ENCODE assay signal across 9 mouse cellular contexts in genomic region chr11:55405601-55406469, GRCm38 (mm10). TPM values are rescaled to one million over a fixed set of nuclear protein-coding genes. Genes with fewer than 3 reads are reported as not detected.
DNase-seq lines count a peak whose midpoint lies in the region; ATAC-seq and TF ChIP-seq lines count a peak whose summit lies in the region.
"Had no signal": no experiment of that assay in that cellular context is flagged by ENCODE, and none has a peak within 500 bp of the region (broad histone marks: within the 10 kb centered on the region; RNA-seq: fewer than 3 reads in every experiment).

No protein-coding gene starts in this region.

- no peaks in the 10 kb centered on the region for H3K4me1 ChIP-seq in forebrain, postnatal 0 days (ENCODE audit: insufficient read depth)
- H3K4me1 ChIP-seq in forebrain, embryonic 15.5 days = no peaks in the 10 kb centered on the region
- no peaks in the 10 kb centered on the region for H3K4me1 ChIP-seq in liver, embryonic 15.5 days (replicated peaks)

- H3K4me2 ChIP-seq in forebrain, postnatal 0 days (ENCODE audit: low read depth) = no peak overlapping the region
- no peak overlapping the region for H3K4me2 ChIP-seq in forebrain, embryonic 15.5 days (replicated peaks)
- no peak overlapping the region for H3K4me2 ChIP-seq in liver, embryonic 15.5 days

- no peaks in the 10 kb centered on the region for H3K36me3 ChIP-seq in forebrain, postnatal 0 days (ENCODE audit: insufficient read depth)
- H3K36me3 ChIP-seq in forebrain, embryonic 15.5 days = no peaks in the 10 kb centered on the region
- peaks cover 5% of the 10 kb centered on the region; the same call in 1 of the 2 replicates for H3K36me3 ChIP-seq in liver, embryonic 15.5 days (replicated peaks)

- no peaks in the 10 kb centered on the region for H3K27me3 ChIP-seq in forebrain, postnatal 0 days (ENCODE audit: insufficient read depth, low read length)
- no peaks in the 10 kb centered on the region for H3K27me3 ChIP-seq in forebrain, embryonic 15.5 days
- H3K27me3 ChIP-seq in liver, embryonic 15.5 days = no peaks in the 10 kb centered on the region

- no peak for TF ChIP-seq CTCF in forebrain, postnatal 0 days (IDR thresholded peaks at IDR 0.05; ENCODE audit: low read depth)

- no peak for ATAC-seq in forebrain, postnatal 0 days
- no peak for ATAC-seq in forebrain, embryonic 15.5 days (replicated peaks)
- 0 out of 2 replicates have a peak, but pooled peaks have one; percentile 28 for ATAC-seq in liver, embryonic 15.5 days (ENCODE audit: insufficient read depth)
- ATAC-seq in megakaryocyte-erythroid progenitor cell, adult 5-6 weeks (replicated peaks; ENCODE audit: low FRiP score, low TSS enrichment, poor library complexity, severe bottlenecking) = no peak

- no peak overlapping the region for H3K9ac ChIP-seq in forebrain, postnatal 0 days
- H3K9ac ChIP-seq in forebrain, embryonic 15.5 days (replicated peaks) = no peak overlapping the region
- no peak overlapping the region for H3K9ac ChIP-seq in liver, embryonic 15.5 days

- 82% methylated on average over 8 of the region's 8 CpGs for WGBS in forebrain, postnatal 0 days
- 85% methylated on average over 8 of the region's 8 CpGs for WGBS in forebrain, embryonic 15.5 days
- 37% methylated on average over 8 of the region's 8 CpGs for WGBS in liver, embryonic 15.5 days (ENCODE audit: insufficient replicate concordance)

- H3K27ac ChIP-seq in forebrain, postnatal 0 days (ENCODE audit: low read depth, low read length) = 0 out of 2 replicates have a peak overlapping the region, but pooled peaks have one; percentile 9
- no peak overlapping the region for H3K27ac ChIP-seq in forebrain, embryonic 15.5 days (replicated peaks)
- H3K27ac ChIP-seq in liver, embryonic 15.5 days (replicated peaks) = no peak overlapping the region

- no peaks in the 10 kb centered on the region for H3K9me3 ChIP-seq in forebrain, postnatal 0 days (ENCODE audit: low read length)
- H3K9me3 ChIP-seq in forebrain, embryonic 15.5 days = no peaks in the 10 kb centered on the region
- H3K9me3 ChIP-seq in liver, embryonic 15.5 days (replicated peaks) = no peaks in the 10 kb centered on the region

- intact Hi-C loops in heart, postnatal 25 days (cut with DNase I) = no loop called here

- H3K4me3 ChIP-seq in forebrain, postnatal 0 days (ENCODE audit: low read depth, low read length) = no peak overlapping the region
- H3K4me3 ChIP-seq in forebrain, embryonic 15.5 days = no peak overlapping the region
- H3K4me3 ChIP-seq in liver, embryonic 15.5 days (replicated peaks) = no peak overlapping the region
- H3K4me3 ChIP-seq: myocyte had no signal

- no peak for DNase-seq in forebrain, postnatal 0 days
- DNase-seq in adrenal gland, postnatal 25 days = peak; percentile 61
- DNase-seq in heart, postnatal 25 days (ENCODE audit: low spot score) = peak; percentile 51
- DNase-seq in ovary, adult 18-20 months (ENCODE audit: low spot score) = no peak
- no peak for DNase-seq in layer of hippocampus, adult 8-10 months (ENCODE audit: low spot score in 2 of 2)

RNA-seq across cellular contexts. Expression of gene Sparc, which starts 17.1 kb away (rescaled TPM):
- 180 and 264 TPM in 2 replicates for total RNA-seq in forebrain, postnatal 0 days (2014; rRNA removed)
- polyA plus RNA-seq in forebrain, postnatal 0 days (2015; fragmentation: Nextera tagmentation; extraction: Ambion mirVana) = 437 and 510 TPM in 2 replicates
- polyA plus RNA-seq in forebrain, embryonic 15.5 days (2015; fragmentation: Nextera tagmentation; extraction: Ambion mirVana) = 320 and 352 TPM in 2 replicates
- 3,454 and 3,884 TPM in 2 replicates for total RNA-seq in adrenal gland, postnatal 25 days (2021)
- total RNA-seq in heart, postnatal 25 days (2021) = 100 to 1,000 TPM; 785 to 951 TPM
- 154 and 161 TPM in 2 replicates for polyA plus RNA-seq in liver, embryonic 15.5 days (2015; fragmentation: Nextera tagmentation; extraction: Ambion mirVana)
- total RNA-seq in megakaryocyte-erythroid progenitor cell, adult 5-6 weeks (2014; fragmentation: Nextera tagmentation) = not detected in 2 replicates
- total RNA-seq in megakaryocyte-erythroid progenitor cell, adult 5-6 weeks (2017) = not detected in 2 replicates
- total RNA-seq in layer of hippocampus, adult 8-10 months (2022) = 100 to 1,000 TPM; 259 to 443 (median 324) TPM

RNA-seq across cellular contexts. Expression of gene Atox1, which starts 55.2 kb away (rescaled TPM):
- total RNA-seq in forebrain, postnatal 0 days (2014; rRNA removed) = 141 and 193 TPM in 2 replicates
- 268 and 340 TPM in 2 replicates for polyA plus RNA-seq in forebrain, postnatal 0 days (2015; fragmentation: Nextera tagmentation; extraction: Ambion mirVana)
- 257 and 262 TPM in 2 replicates for polyA plus RNA-seq in forebrain, embryonic 15.5 days (2015; fragmentation: Nextera tagmentation; extraction: Ambion mirVana)
- 310 and 356 TPM in 2 replicates for total RNA-seq in adrenal gland, postnatal 25 days (2021)
- 100 to 1,000 TPM; 113 to 124 TPM for total RNA-seq in heart, postnatal 25 days (2021)
- polyA plus RNA-seq in liver, embryonic 15.5 days (2015; fragmentation: Nextera tagmentation; extraction: Ambion mirVana) = 181 and 201 TPM in 2 replicates
- 212 and 229 TPM in 2 replicates for total RNA-seq in megakaryocyte-erythroid progenitor cell, adult 5-6 weeks (2014; fragmentation: Nextera tagmentation)
- total RNA-seq in megakaryocyte-erythroid progenitor cell, adult 5-6 weeks (2017) = 42.7 and 68.1 TPM in 2 replicates
- total RNA-seq in layer of hippocampus, adult 8-10 months (2022) = 100 to 1,000 TPM in 2 of 4 experiments, 10 to 100 TPM in 2; 82.1 to 124 (median 98.0) TPM

Comparison
In these comparisons a context has a peak if more than half of its experiments do, and no peak if none do; other contexts are left out.
1. DNase-seq: peak in adrenal gland, postnatal 25 days (single experiment) and heart, postnatal 25 days (single experiment); none in forebrain, postnatal 0 days (single experiment), ovary, adult 18-20 months (single experiment) and layer of hippocampus, adult 8-10 months (0 of 2).
2. RNA of gene Sparc, which starts 17.1 kb away (total RNA-seq): 3,454 to 3,884 TPM in adrenal gland, postnatal 25 days, 785 to 951 TPM in heart, postnatal 25 days, 259 to 443 TPM in layer of hippocampus, adult 8-10 months and 180 to 264 TPM in forebrain, postnatal 0 days; not detected in megakaryocyte-erythroid progenitor cell, adult 5-6 weeks; every median in the first group is over 100 times any median in the second.